Mouse (Mus musculus): ENCODE results near the gene Rogdi. TPM values are rescaled to one million over a fixed set of nuclear protein-coding genes. Genes with fewer than 3 reads are reported as not detected.

The Rogdi gene
- total RNA-seq (2017) = 6.7 and 10.7 TPM in 2 replicates

- peak; percentile 87 for ATAC-seq (replicated peaks; ENCODE audit: low read depth, poor library complexity, severe bottlenecking)
These were observed at the start of gene Rogdi for GRCm38 (mm10) chr16:5013054-5013838. Rogdi (minus strand) TSS chr16:5013553.

DNA sequence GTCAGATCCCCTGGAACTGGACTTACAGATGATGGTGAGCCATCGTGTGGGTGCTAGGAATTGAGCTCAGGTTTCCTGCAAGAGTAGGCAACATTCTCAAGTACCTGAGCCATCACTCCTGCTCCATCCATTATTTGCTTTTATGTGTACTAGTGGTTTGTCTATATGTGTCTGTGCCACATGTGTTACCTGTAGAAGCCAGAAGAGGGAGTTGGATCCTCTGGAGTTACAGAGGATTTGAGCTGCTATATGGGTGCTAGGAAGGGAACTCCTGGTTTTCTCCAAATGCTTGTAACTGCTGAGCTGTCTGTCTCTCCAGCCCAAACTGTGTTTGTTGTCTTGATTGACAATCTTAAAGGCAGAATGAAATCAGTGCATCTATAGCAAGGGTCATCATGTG, 44.8 kb upstream of the Rogdi start:
- ATAC-seq (replicated peaks; ENCODE audit: low read depth, poor library complexity, severe bottlenecking) = peak; percentile 69

- peak; percentile 43 for ATAC-seq (replicated peaks; ENCODE audit: low read depth, poor library complexity, severe bottlenecking)
These were observed 37.1 kb upstream of the Rogdi start for GRCm38 (mm10) chr16:5050251-5051110.

DNA sequence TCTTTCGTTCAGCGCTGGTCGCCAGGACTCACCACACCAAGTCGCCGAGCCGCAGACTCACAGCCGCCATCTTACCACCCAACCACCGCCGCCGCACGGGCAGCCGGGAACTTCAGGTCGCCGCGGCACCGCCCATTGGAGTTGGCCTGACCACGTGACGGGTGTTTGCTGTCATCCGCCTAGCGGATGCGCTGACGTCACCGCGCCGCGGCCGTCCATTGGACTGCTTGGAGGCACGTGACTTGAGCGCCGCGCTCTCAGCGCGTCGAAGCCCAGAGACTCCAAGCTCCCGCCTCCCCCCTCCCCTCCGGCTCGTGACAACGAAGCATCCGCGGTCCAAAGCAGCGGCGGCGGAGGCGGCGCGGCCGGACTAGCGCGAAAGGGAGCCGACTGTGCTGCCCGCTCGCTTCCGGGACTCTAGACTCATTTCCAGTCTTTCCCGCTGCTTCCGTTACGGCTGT, 36.5 kb upstream of the Rogdi start, which contains the start of the genes Glyr1 and Ubn1:
Glyr1 (minus strand) TSS at position 90 of the 461 bp plus-strand sequence.
Ubn1 (plus strand) TSS at position 284 of the 461 bp plus-strand sequence.
- peak; percentile 92 for ATAC-seq (replicated peaks; ENCODE audit: low read depth, poor library complexity, severe bottlenecking)

GRCm38 (mm10) chr16:5049182-5049773, 35.9 kb upstream of the Rogdi start:
- ATAC-seq (replicated peaks; ENCODE audit: low read depth, poor library complexity, severe bottlenecking) = peak; percentile 31

DNA sequence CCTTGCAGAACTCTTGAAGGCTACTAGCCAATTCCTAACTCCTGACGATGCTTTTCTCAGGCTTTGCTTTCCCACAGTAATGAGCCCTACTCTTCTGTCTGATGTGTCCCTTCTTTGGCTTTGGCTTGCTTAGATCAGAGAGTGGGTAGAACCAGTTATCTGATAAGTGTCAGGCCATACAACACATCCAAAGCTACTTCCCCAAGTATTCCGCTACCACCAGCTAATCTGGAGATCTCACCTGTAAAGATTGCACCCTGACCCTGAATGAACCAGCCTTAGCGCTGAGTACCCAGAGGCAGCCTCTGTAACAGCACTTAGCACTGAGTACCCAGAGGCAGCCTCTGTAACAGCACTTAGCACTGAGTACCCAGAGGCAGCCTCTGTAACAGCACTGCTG, 32.0 kb upstream of the Rogdi start:
- ATAC-seq (replicated peaks; ENCODE audit: low read depth, poor library complexity, severe bottlenecking) = no peak

- no peak for ATAC-seq (replicated peaks; ENCODE audit: low read depth, poor library complexity, severe bottlenecking)
These were observed 23.4 kb upstream of the Rogdi start for GRCm38 (mm10) chr16:5036649-5037234.

DNA sequence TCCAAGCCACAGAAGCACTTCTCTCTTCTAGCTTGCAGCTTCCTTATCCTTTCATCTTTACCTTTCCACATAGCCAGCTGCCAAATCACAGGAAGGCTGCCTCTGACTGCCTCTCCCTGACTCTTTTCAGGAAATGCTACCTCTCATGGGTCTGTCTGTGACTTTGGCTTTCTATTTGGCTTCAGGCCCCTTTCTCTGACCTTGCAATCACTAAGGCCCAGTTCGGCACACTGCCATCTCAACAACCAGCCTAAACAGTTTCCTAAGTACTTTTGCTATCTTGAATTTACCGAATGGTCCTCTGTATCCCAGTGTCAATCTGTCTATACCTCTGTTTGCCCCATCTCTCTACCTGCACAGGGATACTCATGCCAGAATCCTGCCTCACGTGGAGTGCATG, 22.2 kb upstream of the Rogdi start:
- no peak for ATAC-seq (replicated peaks; ENCODE audit: low read depth, poor library complexity, severe bottlenecking)

- ATAC-seq (replicated peaks; ENCODE audit: low read depth, poor library complexity, severe bottlenecking) = 0 out of 2 replicates have a peak, but pooled peaks have one; percentile 22
These were observed 16.5 kb upstream of the Rogdi start for GRCm38 (mm10) chr16:5029847-5030246.

GRCm38 (mm10) chr16:5024021-5024420, 10.7 kb upstream of the Rogdi start:
- no peak for ATAC-seq (replicated peaks; ENCODE audit: low read depth, poor library complexity, severe bottlenecking)

- ATAC-seq (replicated peaks; ENCODE audit: low read depth, poor library complexity, severe bottlenecking) = no peak
These were observed 1.2 kb upstream of the Rogdi start for GRCm38 (mm10) chr16:5014578-5014977.

DNA sequence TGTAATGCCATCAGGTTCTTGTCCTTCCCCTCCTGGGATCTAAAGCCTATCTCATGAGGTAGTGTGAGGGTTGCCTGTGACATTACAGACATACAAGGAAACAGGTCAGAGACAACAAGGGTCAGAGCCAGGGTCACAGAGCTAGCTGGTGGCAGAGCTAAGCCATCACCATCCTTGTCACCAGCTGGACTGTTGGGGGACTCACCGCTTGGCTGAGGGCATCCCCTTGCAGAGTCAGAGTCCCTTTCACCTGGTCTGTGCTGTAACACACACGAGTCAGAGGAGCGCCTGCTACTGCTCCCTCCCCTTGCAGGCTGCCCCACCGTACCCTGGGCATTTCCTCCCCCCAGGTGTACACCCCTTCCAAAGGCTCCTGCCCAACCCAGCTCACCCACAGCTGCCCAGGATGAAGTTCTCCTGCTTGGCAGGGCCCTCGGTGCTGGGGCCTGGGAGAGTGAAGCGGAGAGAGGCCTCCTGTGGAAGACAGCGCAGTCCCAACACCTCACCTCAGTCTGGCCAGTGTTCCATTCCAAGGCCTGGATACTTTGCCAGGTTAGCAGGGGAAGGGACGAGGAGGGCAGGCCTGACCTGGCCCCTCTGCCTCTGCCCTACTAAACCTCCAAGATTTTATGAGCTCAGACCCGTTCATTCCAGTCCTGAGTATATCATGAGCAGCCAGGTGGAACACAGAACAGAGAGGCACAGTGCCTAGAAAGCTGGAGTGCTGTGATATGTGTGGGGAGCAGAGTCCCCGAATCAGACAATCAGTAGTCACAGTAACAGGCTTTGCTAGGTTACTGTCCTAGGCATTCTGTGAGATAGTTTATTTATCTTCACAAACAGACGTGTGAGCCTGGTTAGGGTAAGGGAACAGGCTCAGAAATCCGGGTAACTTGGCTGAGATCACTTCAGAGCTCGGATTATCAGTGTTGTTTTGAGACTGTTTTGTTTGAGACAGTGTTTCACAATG, 1.0 kb downstream of the Rogdi start:
- ATAC-seq (replicated peaks; ENCODE audit: low read depth, poor library complexity, severe bottlenecking) = peak; percentile 34

DNA sequence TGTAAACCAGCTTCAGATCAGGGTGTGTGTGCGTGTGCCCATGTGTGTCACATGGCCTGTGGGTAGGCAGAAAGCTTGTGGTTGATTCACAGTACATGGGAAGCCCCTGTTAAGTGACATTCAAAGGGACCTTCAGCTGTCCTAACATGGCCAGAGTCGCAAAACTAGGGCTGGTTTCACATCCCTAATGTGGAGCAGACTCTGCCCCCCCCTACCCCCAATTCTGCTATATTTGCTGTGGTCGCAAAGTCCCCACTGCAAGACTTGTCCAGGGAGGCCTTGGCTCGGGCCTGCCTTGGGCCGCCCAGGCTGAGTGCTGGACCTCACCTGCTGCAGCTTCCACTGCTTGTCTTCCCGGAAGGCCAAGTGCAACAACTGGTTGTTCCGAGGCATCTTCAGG, 2.1 kb downstream of the Rogdi start:
- ATAC-seq (replicated peaks; ENCODE audit: low read depth, poor library complexity, severe bottlenecking) = peak; percentile 19

DNA sequence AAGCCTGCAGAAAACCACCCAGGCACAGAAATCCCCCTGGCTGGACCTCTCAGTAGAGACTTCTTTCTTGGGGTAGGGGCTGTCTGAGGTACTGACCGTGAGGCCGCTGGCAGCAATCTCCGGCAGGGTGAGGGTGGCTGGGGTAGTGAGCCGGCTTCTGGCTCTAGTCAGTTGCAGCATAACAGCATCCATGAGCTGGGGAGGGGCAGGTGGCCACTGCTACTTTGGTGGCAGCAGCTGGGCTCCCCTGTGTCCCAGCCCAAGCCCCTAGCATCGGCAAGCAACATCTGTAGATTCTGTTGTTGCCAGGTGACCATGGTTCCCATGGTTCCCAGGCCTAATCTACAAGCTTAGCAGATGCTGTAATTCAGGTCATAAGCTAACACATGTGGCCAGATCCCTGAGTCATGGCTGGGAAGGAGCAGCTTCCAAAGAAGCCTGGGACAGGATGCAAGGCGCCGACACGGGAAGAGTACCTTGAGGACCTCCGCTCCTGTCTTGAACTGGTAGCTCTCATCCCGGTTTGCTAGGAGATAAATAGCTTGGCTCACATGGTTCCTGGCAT, 2.9 kb downstream of the Rogdi start:
- ATAC-seq (replicated peaks; ENCODE audit: low read depth, poor library complexity, severe bottlenecking) = no peak

DNA sequence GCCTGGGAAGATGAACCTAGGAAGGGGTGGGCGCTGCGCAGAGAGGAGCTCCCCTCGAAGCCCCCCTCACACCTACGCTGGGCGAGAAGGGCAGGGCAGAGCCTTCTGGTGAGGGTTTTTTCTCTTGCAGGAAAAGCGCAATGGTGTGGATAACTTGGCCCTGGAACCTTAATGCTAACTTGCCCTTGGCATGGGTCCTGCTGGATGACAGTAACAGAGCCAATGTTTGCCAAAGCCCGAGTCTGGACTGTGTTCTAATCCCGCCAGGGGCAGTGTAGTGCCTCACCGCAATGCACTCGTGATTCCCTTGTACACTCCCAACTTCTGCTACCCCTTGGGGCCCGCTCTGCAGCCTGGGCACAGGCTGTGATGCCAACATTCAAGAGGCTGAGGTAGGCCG, 5.3 kb downstream of the Rogdi start:
- ATAC-seq (replicated peaks; ENCODE audit: low read depth, poor library complexity, severe bottlenecking) = no peak

GRCm38 (mm10) chr16:5007492-5007891, 5.9 kb downstream of the Rogdi start:
- no peak for ATAC-seq (replicated peaks; ENCODE audit: low read depth, poor library complexity, severe bottlenecking)

DNA sequence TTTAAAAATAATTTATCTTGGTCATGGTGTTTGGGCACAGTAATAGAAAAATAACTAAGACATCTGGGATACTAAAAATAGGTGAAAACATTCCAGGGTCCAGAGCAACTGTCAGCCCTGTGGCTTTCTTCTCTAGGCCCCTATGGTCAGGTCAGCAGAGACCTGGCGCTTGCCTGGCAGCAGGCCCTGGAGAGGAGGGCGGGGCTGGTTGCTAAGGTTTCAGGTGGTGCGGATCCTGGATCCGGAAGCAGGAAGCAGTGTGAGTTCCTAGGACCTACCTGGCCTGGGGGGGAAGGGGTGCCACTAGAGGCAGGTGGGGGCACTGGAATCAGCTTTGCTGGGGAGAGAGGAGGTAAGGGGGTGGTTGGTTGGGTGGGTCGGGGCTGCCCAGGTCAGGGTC, 6.3 kb downstream of the Rogdi start, which contains the start of gene Smim22:
Smim22 (plus strand) TSS at position 222 of the 400 bp plus-strand sequence.
- ATAC-seq (replicated peaks; ENCODE audit: low read depth, poor library complexity, severe bottlenecking) = no peak

GRCm38 (mm10) chr16:5000611-5001010, 12.7 kb downstream of the Rogdi start:
- no peak for ATAC-seq (replicated peaks; ENCODE audit: low read depth, poor library complexity, severe bottlenecking)

DNA sequence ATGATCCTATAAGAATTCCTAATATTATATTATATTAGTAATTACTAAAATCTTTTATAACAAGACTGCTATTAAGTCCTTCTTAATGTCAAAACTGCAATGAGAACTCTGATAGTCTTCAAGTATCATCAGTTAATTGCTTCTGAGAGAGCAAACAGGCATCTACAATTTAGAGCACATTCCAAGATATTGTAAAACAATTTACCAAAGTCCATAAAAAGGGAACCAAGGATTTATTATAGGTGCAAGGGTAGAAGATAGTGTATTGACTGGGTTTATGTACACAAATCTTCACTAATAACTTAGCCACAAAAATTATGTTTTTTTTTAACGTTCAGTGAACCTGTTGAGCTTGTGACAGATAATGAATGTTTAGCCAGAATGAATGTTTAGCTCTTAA, 14.4 kb downstream of the Rogdi start:
- ATAC-seq (replicated peaks; ENCODE audit: low read depth, poor library complexity, severe bottlenecking) = no peak
